Mouse (Mus musculus): ENCODE results near the gene Bcl2l13.

- TF ChIP-seq CTCF (IDR thresholded peaks at IDR 0.05; ENCODE audit: insufficient read depth, low read length), result no peak
- TF ChIP-seq POLR2A (IDR thresholded peaks at IDR 0.05; ENCODE audit: borderline replicate concordance, extremely low read depth, low read depth, low read length), result no peak
Measured at GRCm38 (mm10) chr6:120937104-120937617, 101.1 kb downstream of the Bcl2l13 start.
